Mouse (Mus musculus): Measurements from ENCODE around the gene Lpp. TPM values are rescaled to one million over a fixed set of nuclear protein-coding genes. Genes with fewer than 3 reads are reported as not detected.

Gene Lpp
- polyA plus RNA-seq, 1 experiment from 2014 or later, result 23.0 TPM

DNA sequence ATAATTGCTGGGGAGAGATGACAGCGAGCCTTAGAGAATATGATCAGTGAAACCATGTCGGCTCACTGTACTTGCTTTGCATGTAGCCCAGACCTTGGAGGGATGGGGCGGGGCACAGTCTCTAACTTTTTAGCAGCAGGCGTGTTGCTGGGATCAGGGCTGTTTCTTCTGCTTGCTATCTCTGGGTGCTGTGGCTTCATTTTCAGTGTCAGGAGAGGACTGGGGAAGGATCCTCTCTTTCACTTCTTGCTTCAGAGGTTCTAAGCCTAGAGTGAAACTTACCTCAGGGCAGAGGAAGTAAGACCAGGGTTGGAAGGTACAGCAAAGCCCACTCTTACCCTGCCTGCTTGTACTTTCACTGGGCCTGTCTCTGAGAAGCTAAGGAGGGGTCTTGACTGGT, 210.0 kb downstream of the Lpp start:
- H3K4me1 ChIP-seq, result 0 out of 2 replicates have a peak, but pooled peaks cover 4% of the 10 kb centered on the region
- H3K4me3 ChIP-seq, result no peak overlapping the region
- H3K9me3 ChIP-seq (replicated peaks), result no peaks in the 10 kb centered on the region
- H3K36me3 ChIP-seq, result no peaks in the 10 kb centered on the region
- WGBS, result 88% methylated on average over 4 of the region's 4 CpGs
- DNase-seq (ENCODE audit: low spot score), result no peak
- no peak overlapping the region for H3K27ac ChIP-seq (replicated peaks)
- no peaks in the 10 kb centered on the region for H3K27me3 ChIP-seq (ENCODE audit: low read depth, poor library complexity, severe bottlenecking)

DNA sequence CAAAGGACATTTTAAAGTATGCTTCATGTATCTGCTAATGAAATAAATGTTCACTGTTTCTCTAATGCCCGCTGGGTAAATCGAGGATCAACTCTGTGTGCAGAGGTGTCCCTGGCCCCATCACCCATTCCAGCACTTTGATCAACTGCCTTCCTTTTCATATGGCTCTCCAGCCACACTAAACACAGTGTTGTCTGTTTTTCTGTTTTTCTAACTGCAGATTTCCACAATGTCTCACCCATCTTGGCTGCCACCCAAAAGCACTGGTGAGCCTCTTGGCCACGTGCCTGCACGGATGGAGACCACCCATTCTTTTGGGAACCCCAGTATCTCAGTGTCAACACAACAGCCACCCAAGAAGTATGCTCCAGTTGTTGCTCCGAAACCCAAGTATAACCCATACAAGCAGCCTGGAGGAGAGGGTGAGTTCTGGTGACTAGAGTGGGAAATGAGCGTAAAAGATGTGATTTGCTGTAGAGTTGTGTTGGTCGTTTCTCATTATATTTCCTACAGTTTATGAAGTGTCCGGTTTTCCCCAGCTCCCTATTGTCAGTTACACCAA, 214.7 kb downstream of the Lpp start:
- H3K36me3 ChIP-seq, result no peaks in the 10 kb centered on the region
- 98% methylated on average over 8 of the region's 8 CpGs for WGBS
- no peak for DNase-seq (ENCODE audit: low spot score)

DNA sequence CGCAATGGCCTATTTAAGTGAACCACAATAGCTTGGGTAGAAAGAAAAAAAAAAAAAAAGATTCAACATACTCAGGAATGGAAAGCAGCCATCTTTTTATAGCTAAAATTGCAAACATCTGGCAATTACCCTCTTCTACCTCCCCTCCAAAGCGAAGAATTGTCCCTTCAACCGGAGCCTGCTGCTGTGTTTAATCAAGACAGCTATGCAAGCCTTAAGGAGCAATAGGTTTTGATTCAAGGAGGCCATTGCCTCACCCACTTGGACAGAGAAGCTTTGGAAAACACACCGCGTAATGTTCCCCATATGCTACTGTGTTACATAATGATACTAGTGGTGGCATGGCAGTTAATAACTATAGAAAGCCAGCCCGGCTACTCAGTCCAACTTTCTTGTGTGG, 226.2 kb downstream of the Lpp start:
- Histone ChIP-seq H3K4me3 (no peak overlapping the region), H3K9me3 (replicated peaks) (no peaks in the 10 kb centered on the region), H3K36me3 (no peaks in the 10 kb centered on the region), H3K4me1 (peaks cover 10% of the 10 kb centered on the region), H3K27me3 (ENCODE audit: low read depth, poor library complexity, severe bottlenecking) (no peaks in the 10 kb centered on the region), H3K27ac (replicated peaks) (no peak overlapping the region)
- 86% methylated on average over 6 of the region's 6 CpGs for WGBS
- no peak for DNase-seq (ENCODE audit: low spot score)

More for the DNA sequence above, 214.7 kb downstream of the Lpp start:
- Histone ChIP-seq H3K4me3 (no peak overlapping the region), H3K27me3 (ENCODE audit: low read depth, poor library complexity, severe bottlenecking) (no peaks in the 10 kb centered on the region), H3K4me1 (no peaks in the 10 kb centered on the region), H3K9me3 (replicated peaks) (no peaks in the 10 kb centered on the region), H3K27ac (replicated peaks) (no peak overlapping the region)

DNA sequence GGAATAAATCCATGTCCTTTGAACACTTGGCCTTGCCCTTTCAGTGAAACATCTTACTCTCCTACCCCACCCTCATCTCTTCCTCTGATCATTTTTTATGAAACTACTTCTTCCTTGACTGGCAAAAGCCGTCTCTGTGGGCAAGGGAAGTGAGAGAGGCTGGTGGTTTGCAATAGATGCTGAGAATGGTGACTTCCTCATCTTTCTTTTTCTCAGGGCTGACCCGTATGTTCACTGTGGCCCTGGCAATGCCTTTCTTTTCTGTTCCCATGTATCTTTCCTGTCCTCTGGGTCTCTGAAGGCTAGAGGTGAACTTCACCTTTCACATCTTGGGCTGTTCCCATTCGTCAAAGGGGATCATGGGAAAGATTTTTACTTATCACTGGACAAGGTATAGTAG, 226.7 kb downstream of the Lpp start:
- Histone ChIP-seq H3K36me3 (no peaks in the 10 kb centered on the region), H3K4me1 (peaks cover 16% of the 10 kb centered on the region), H3K9me3 (replicated peaks) (no peaks in the 10 kb centered on the region), H3K27me3 (ENCODE audit: low read depth, poor library complexity, severe bottlenecking) (no peaks in the 10 kb centered on the region), H3K4me3 (no peak overlapping the region), H3K27ac (replicated peaks) (no peak overlapping the region)
- 88% methylated on average over 3 of the region's 3 CpGs for WGBS
- no peak for DNase-seq (ENCODE audit: low spot score)

DNA sequence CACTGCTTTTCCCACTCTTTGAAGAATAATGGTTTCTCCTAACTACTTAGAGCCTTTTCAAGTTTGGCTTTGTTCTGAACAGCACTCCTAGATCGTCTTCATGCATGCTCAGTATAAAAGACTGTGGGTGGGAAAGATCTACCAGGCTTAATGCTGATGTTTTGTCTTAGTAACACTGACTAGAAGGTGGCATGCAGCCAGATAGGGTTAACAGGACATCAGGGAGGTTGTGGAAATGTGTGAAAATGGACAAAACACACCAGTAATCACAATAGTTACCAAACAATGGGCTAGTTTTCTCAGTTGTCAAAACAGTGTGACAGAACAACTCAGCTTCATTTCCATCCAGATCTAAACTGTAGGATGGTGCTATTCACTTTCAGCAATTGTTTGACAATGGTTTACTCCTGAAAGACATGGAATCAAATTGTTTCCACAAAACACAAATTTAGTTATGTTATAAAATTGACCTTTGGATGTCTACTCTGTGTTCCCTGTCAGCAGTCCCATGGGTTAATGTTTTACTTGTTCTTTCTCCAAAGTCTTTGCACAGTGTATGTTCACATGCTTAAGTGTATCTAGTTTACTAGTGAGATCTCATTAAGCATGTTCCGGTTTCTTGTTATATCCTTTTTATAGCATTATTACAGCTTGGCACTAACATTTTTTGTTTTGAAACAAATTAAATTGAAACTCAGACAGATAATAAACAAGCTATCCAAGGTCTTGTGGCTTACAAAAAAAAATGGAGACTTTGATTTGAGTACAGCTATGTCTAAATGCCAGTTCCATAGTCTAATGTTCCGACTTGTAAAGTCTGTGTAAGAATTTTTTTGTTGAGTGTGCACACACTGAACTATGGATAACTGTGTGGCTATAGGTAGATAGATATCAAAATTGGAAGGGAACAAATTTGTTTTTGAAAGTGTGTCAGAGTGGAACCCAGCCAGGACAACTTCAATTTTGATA, 229.2 kb downstream of the Lpp start:
- WGBS, result 69% methylated on average over 3 of the region's 3 CpGs
- Histone ChIP-seq H3K36me3 (no peaks in the 10 kb centered on the region), H3K27me3 (ENCODE audit: low read depth, poor library complexity, severe bottlenecking) (no peaks in the 10 kb centered on the region), H3K4me3 (no peak overlapping the region), H3K27ac (replicated peaks) (no peak overlapping the region), H3K4me1 (peaks cover 16% of the 10 kb centered on the region), H3K9me3 (replicated peaks) (no peaks in the 10 kb centered on the region)
- no peak for DNase-seq (ENCODE audit: low spot score)

DNA sequence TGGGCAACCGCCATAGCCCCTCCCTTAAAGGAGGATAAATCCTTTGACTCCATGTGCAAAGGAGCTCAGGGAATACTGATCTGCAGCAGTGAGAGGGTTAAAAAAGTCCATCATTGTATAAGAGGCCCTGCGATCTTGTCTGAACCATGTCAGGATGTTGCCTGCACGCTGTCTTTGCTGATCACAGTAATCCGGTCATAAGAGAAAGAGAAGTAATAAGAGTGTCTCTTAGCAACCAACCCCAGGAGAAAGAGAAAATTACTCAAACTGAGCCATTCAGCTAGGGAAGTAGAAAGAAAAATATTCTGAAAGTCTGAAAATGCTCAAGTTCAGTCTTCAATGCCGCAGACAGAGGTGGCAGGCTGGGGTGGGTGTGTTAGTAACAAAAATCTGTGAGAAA, 231.0 kb downstream of the Lpp start:
- 55% methylated on average over 5 of the region's 5 CpGs for WGBS
- H3K27ac ChIP-seq (replicated peaks), result no peak overlapping the region
- no peaks in the 10 kb centered on the region for H3K9me3 ChIP-seq (replicated peaks)
- H3K27me3 ChIP-seq (ENCODE audit: low read depth, poor library complexity, severe bottlenecking), result no peaks in the 10 kb centered on the region
- peaks cover 16% of the 10 kb centered on the region for H3K4me1 ChIP-seq
- H3K36me3 ChIP-seq, result no peaks in the 10 kb centered on the region
- H3K4me3 ChIP-seq, result no peak overlapping the region
- DNase-seq (ENCODE audit: low spot score), result no peak

DNA sequence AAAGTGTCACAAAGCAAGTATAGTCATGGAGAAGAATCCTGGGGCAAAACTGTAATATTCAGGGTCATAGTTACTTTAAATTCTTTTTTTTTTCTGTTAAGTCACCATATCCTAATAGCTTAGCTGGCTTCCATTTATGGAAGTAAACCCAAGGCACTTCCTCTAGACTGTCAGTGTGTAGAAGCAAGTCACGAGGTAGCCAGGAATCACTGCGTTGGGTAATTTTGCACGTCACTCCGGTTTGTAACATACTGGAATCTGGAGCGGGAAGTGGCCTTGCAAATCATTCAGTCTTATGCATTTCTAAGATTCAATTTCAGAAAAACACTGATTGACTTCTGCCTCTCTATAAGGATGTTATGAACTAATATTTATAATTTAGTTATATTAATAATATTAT, 232.3 kb downstream of the Lpp start:
- WGBS, result 94% methylated on average over 5 of the region's 5 CpGs
- H3K36me3 ChIP-seq, result no peaks in the 10 kb centered on the region
- no peak overlapping the region for H3K4me3 ChIP-seq
- H3K9me3 ChIP-seq (replicated peaks), result no peaks in the 10 kb centered on the region
- DNase-seq (ENCODE audit: low spot score), result no peak
- H3K4me1 ChIP-seq, result peaks cover 16% of the 10 kb centered on the region
- no peak overlapping the region for H3K27ac ChIP-seq (replicated peaks)
- 0 out of 2 replicates have a peak, but pooled peaks cover 5% of the 10 kb centered on the region for H3K27me3 ChIP-seq (ENCODE audit: low read depth, poor library complexity, severe bottlenecking)

DNA sequence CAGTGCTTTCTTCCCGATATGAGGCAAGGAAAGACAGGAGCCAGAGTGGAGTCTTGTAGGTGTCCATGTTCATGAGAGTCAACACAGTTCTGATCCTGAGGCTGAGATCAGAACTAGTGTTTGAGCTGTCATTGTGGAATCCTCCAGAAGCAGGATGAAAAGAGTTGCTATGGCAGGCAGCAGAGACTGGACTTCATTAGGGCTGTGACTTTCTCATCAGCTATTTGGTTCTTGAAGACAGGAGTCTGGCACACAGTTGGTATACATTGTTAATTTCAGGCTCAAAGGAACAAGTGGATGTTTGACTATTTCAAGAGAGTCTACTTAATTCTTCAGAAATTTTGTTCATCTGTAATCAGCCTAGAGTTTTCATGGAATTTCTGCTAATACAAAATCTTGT, 235.5 kb downstream of the Lpp start:
- Histone ChIP-seq H3K9me3 (replicated peaks) (no peaks in the 10 kb centered on the region), H3K4me1 (peaks cover 13% of the 10 kb centered on the region), H3K4me3 (no peak overlapping the region), H3K27ac (replicated peaks) (no peak overlapping the region), H3K27me3 (ENCODE audit: low read depth, poor library complexity, severe bottlenecking) (peaks cover 34% of the 10 kb centered on the region), H3K36me3 (no peaks in the 10 kb centered on the region)
- DNase-seq (ENCODE audit: low spot score), result no peak
- WGBS, result 97% methylated on average over 1 of the region's 1 CpGs

DNA sequence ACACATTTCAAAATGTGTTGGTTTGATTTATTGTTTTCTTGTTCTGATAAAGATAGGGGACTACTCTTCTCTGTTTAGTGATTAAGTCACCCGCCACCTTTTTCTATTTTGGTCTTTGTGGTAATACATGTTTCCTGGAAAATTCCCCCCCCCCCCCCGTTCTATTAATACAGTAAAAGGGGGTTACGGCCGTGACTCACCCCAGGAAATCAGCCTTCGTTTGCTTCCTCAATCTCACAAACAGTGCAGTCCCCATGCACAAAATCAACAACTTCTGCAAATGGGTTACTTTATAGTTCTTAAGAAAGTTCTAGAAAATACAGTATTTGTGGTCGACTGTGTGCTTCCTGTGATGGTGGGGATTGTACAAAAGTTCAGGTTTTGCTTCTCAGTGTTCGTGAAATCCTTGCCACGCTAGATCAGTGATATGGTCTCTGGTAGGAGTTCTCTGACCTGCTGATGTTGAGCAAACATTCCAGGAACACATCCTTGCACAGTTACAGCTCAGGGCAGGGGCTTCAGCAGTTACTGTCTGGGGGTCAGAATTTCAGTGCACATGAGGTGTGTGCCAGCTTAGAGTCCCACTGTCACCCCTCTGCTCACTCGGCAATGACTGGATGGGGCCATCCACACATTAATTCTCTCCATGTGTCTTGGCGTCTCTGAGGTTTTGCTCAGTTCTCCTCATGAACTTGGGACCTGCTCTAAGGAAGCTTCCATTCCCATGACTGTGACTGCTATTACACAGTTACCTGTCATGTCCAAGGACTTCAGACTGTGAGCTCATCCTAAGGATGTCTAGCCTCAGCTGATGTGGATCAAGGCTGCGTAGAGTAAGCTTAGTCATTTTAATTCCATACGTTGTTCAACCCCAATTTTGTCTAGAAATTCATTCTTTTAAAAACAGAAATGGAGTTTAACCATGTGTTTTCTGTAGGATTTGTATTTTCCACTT, 236.2 kb downstream of the Lpp start:
- Histone ChIP-seq H3K4me1 (peaks cover 6% of the 10 kb centered on the region), H3K9me3 (replicated peaks) (no peaks in the 10 kb centered on the region), H3K4me3 (no peak overlapping the region), H3K27me3 (ENCODE audit: low read depth, poor library complexity, severe bottlenecking) (peaks cover 41% of the 10 kb centered on the region), H3K36me3 (no peaks in the 10 kb centered on the region), H3K27ac (replicated peaks) (no peak overlapping the region)
- DNase-seq (ENCODE audit: low spot score), result no peak
- WGBS, result 88% methylated on average over 12 of the region's 12 CpGs

DNA sequence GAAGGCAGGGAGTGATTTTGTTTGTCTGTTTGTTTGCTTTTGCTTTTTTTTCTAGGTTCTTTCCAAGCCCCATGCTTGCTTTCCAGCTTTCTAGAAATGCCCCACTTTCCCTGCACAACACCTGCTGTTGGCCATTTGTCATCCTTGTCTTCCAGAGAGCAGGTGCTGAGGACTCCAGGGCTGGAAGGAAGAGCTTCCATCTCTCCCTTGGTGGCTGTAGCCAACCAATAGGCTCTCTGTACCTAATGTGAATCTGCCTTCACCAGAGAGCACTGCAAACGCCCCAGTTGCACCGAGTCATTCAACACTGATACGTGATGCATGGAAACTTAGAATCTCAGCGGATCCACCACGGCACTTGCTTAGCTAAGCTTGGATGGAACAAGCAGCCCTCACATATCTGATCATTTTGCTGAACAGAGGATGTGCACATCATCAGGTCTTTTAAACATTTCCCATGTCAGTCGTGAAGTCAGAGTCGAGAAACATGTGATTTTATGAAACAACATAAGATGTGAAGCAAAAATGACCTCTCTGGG, 242.1 kb downstream of the Lpp start:
- 90% methylated on average over 7 of the region's 7 CpGs for WGBS

DNA sequence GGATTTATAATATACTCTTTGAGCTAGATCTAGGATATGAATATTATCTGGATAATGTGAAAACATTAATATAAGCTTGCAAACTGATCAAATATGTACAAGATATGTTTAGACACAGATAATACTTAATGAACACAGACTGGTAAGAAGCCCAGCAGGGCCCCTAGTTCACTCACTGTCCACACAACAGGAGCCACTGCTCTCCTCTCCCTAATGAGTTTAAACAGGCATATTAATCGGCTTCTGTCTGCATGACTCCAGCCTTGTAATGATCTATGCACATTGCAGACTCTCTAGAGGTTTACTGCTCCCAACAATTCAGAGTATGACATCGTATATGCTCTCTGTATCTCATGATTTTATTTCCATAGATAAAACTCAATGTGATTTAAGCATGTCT, 243.6 kb downstream of the Lpp start:
- Histone ChIP-seq H3K36me3 (no peaks in the 10 kb centered on the region), H3K4me3 (no peak overlapping the region), H3K27me3 (ENCODE audit: low read depth, poor library complexity, severe bottlenecking) (peaks cover 98% of the 10 kb centered on the region), H3K27ac (replicated peaks) (no peak overlapping the region), H3K9me3 (replicated peaks) (no peaks in the 10 kb centered on the region), H3K4me1 (no peaks in the 10 kb centered on the region)
- 90% methylated on average over 2 of the region's 2 CpGs for WGBS
- DNase-seq (ENCODE audit: low spot score), result no peak

More for the DNA sequence above, 242.1 kb downstream of the Lpp start:
- Histone ChIP-seq H3K27me3 (ENCODE audit: low read depth, poor library complexity, severe bottlenecking) (peaks cover 95% of the 10 kb centered on the region), H3K4me3 (no peak overlapping the region), H3K27ac (replicated peaks) (no peak overlapping the region), H3K36me3 (no peaks in the 10 kb centered on the region), H3K9me3 (replicated peaks) (no peaks in the 10 kb centered on the region), H3K4me1 (no peaks in the 10 kb centered on the region)
- DNase-seq (ENCODE audit: low spot score), result no peak

DNA sequence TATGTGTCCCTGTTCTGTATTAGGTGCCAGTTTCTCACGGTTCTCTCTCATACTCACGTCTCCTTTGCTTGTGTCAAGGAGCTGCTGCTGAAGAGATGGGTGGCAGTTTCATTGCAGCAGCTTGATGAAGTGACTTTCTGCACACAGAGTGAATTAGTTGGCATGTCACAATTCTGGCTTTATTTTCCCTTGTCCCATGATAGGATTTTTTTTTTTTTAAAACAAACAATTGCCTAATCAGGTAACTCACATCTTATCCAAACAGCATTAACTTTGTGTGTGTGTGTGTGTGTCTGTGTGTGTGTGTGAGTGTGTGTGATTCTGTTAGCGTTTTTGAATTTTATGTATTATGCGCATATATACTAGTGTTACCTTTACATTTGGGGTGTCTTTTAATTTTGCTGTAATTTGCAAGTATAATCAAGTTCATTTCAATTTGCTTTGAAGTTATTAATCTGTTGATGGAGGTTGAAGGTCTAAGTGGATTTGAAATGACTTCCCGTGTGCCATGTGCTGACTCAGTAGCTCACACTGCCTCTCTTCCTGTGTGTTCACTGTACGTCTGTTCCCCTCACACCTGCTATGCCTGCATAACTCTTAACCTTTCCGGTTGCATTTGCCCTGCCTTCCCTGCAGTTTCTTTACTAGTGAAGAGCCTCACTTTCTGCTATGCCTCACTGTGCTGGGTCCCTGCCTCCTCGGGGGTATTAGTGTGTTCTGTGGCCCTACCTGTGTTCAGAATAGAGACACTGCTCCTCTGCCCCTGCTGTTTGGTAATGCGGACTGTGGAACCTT, 247.9 kb downstream of the Lpp start:
- H3K36me3 ChIP-seq, result no peaks in the 10 kb centered on the region
- peaks cover 14% of the 10 kb centered on the region for H3K4me1 ChIP-seq
- no peak for DNase-seq (ENCODE audit: low spot score)
- 87% methylated on average over 9 of the region's 9 CpGs for WGBS
- no peak overlapping the region for H3K27ac ChIP-seq (replicated peaks)
- H3K4me3 ChIP-seq, result no peak overlapping the region
- H3K27me3 ChIP-seq (ENCODE audit: low read depth, poor library complexity, severe bottlenecking), result peaks cover 93% of the 10 kb centered on the region
- no peaks in the 10 kb centered on the region for H3K9me3 ChIP-seq (replicated peaks)
